Mouse (Mus musculus): ENCODE data around the gene Tra2b.

DNA sequence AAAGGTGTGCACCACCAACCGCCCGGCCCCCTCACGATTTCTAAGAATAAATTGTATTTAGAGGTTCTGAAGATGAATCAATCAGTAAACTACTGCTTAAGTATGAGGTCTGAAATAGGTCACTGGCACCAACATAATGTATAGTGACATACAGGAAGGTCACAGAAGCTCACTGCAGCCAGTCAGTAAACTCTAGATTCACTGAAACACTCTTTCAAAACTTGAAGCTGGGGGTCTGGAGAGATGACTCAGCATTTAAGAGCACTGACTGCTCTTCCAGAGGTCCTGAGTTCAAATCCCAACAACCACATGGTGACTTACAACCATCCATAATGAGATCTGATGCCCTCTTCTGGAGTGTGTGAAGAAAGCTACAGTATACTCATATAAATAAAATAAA lies 16.1 kb downstream of the Tra2b start:
- no peak for TF ChIP-seq ZNF384 (IDR thresholded peaks at IDR 0.05; ENCODE audit: low read depth, low read length)
- TF ChIP-seq MAFK (IDR thresholded peaks at IDR 0.05; ENCODE audit: insufficient read depth, low read depth, low read length), result peak; percentile 64; the same call in 1 of the 2 replicates
- TF ChIP-seq CHD2 (IDR thresholded peaks at IDR 0.05; ENCODE audit: low read depth, low read length), result no peak
